Mouse (Mus musculus): ENCODE results near the gene Nap1l1. TPM values are rescaled to one million over a fixed set of nuclear protein-coding genes. Genes with fewer than 3 reads are reported as not detected.

The Nap1l1 gene
- polyA plus RNA-seq, 1 experiment from 2014 or later, result 449 TPM

DNA sequence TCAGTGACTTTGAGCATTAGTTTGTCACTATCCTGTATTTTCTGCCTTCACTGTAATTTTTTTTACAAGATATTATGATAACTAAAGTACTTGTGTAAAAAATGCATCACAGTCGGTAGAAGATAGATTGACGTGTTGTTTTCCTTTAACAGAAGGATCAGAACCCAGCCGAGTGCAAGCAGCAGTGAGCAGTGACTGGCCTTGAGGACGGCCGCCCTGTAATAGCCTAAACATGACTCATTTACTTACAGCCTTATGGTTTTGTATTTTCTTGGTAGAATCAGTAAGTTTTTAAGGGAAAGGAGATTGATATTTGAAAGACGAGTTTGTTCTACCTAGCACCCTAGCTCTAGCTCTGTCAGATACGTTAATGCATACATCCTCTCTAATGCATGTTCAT, 22.9 kb downstream of the Nap1l1 start:
- 93% methylated on average over 7 of the region's 7 CpGs for WGBS
- H3K4me3 ChIP-seq (ENCODE audit: low read depth, low read length), result no peak overlapping the region

DNA sequence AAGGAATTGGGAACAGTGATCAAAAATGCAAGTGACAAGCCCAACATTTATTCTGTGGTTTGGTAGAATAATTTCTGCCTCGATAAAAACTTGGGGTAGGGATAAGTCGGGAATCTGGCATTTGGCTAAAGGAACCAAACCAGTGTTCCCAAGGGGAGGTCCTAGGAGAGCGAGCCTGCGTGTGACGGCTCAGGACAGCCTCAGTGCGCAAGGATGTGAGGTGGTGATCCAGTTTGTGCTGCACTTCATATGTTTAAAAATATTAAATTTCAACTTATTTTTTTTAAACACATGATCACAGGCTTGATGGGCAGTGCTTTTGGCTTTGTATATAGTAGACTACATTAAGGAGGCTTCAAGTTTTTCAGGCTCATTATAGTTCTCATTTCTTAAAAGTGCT, 26.9 kb downstream of the Nap1l1 start:
- Histone ChIP-seq H3K4me1 (ENCODE audit: control insufficient read depth, insufficient read depth, low read length) (no peaks in the 10 kb centered on the region), H3K4me3 (ENCODE audit: low read depth, low read length) (no peak overlapping the region), H3K4me2 (no peak overlapping the region), H3K27ac (ENCODE audit: low read depth, low read length) (no peak overlapping the region), H3K9ac (ENCODE audit: low read length) (no peak overlapping the region), H3K36me3 (ENCODE audit: control insufficient read depth, insufficient read depth, low read length) (peaks cover 10% of the 10 kb centered on the region), H3K27me3 (ENCODE audit: control insufficient read depth, insufficient read depth, low read length) (no peaks in the 10 kb centered on the region), H3K9me3 (ENCODE audit: control insufficient read depth, low read length) (no peaks in the 10 kb centered on the region)
- ATAC-seq (ENCODE audit: low FRiP score), result no peak
- no peak for DNase-seq (ENCODE audit: low spot score, missing footprints)
- WGBS, result 79% methylated on average over 6 of the region's 6 CpGs

More for the DNA sequence above, 22.9 kb downstream of the Nap1l1 start:
- no peak overlapping the region for H3K27ac ChIP-seq (ENCODE audit: low read depth, low read length)
- no peaks in the 10 kb centered on the region for H3K9me3 ChIP-seq (ENCODE audit: control insufficient read depth, low read length)
- H3K4me2 ChIP-seq, result no peak overlapping the region
- peaks cover 20% of the 10 kb centered on the region for H3K36me3 ChIP-seq (ENCODE audit: control insufficient read depth, insufficient read depth, low read length)
- ATAC-seq (ENCODE audit: low FRiP score) (no peak), DNase-seq (ENCODE audit: low spot score, missing footprints) (no peak)
- no peaks in the 10 kb centered on the region for H3K4me1 ChIP-seq (ENCODE audit: control insufficient read depth, insufficient read depth, low read length)
- H3K27me3 ChIP-seq (ENCODE audit: control insufficient read depth, insufficient read depth, low read length), result no peaks in the 10 kb centered on the region
- H3K9ac ChIP-seq (ENCODE audit: low read length), result no peak overlapping the region

DNA sequence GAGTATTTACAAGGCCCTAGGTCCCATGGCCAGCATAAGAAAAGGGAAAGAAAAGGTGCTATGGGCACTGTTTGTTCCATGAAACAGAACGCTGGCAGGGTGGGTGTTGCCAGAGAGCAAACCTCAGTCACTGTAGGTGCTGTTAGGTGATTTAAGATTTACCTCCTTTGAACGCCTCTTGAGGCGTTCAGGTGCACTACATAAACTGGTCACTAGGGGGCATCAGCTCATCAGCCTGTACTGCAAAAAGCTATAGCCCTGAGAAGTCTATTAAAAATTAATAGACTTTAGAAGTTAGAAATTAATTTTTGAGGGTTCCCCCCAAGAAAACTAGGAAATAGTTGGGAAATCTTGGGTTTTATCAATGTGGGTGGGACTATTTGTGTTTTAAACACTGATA, 30.0 kb downstream of the Nap1l1 start:
- H3K4me2 ChIP-seq, result no peak overlapping the region
- H3K27ac ChIP-seq (ENCODE audit: low read depth, low read length), result no peak overlapping the region
- H3K9ac ChIP-seq (ENCODE audit: low read length), result no peak overlapping the region
- no peak for ATAC-seq (ENCODE audit: low FRiP score)
- peaks cover 2% of the 10 kb centered on the region; the same call in 1 of the 2 replicates for H3K36me3 ChIP-seq (ENCODE audit: control insufficient read depth, insufficient read depth, low read length)
- H3K4me1 ChIP-seq (ENCODE audit: control insufficient read depth, insufficient read depth, low read length), result no peaks in the 10 kb centered on the region; the same call in 1 of the 2 replicates
- no peaks in the 10 kb centered on the region for H3K27me3 ChIP-seq (ENCODE audit: control insufficient read depth, insufficient read depth, low read length)
- WGBS, result 1% methylated on average over 3 of the region's 3 CpGs
- no peak overlapping the region for H3K4me3 ChIP-seq (ENCODE audit: low read depth, low read length)
- no peaks in the 10 kb centered on the region for H3K9me3 ChIP-seq (ENCODE audit: control insufficient read depth, low read length)
- peak; percentile 98 for DNase-seq (ENCODE audit: low spot score, missing footprints)

GRCm38 (mm10) chr10:111503716-111504115, 30.7 kb downstream of the Nap1l1 start:
- Histone ChIP-seq H3K27ac (ENCODE audit: low read depth, low read length) (no peak overlapping the region), H3K36me3 (ENCODE audit: control insufficient read depth, insufficient read depth, low read length) (no peaks in the 10 kb centered on the region)
- 53% methylated on average over 10 of the region's 10 CpGs for WGBS

DNA sequence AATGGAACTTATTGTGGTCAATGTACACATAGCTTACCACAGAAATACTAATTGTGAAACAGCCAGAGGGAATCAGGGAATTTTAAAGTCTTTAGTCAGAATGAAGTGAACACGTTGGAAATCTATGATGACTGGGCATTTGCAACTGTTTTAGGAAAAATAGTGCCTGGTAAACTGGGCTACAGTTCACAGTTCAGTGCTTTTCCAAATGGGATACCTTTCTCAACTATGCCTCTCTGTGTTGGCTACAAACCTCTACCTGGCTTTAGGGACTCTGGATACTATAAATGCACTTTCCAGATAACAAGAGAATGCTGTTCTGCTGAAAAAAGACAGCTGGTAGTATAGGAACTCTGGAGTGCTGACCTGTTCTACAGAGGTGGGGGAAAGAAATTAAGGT, 31.6 kb downstream of the Nap1l1 start:
- no peaks in the 10 kb centered on the region for H3K9me3 ChIP-seq (ENCODE audit: control insufficient read depth, low read length)
- H3K27me3 ChIP-seq (ENCODE audit: control insufficient read depth, insufficient read depth, low read length), result no peaks in the 10 kb centered on the region
- H3K27ac ChIP-seq (ENCODE audit: low read depth, low read length), result no peak overlapping the region
- H3K36me3 ChIP-seq (ENCODE audit: control insufficient read depth, insufficient read depth, low read length), result no peaks in the 10 kb centered on the region
- no peak overlapping the region for H3K4me2 ChIP-seq
- DNase-seq (ENCODE audit: low spot score, missing footprints) (no peak), ATAC-seq (ENCODE audit: low FRiP score) (no peak)
- no peak overlapping the region for H3K9ac ChIP-seq (ENCODE audit: low read length)
- peaks cover 5% of the 10 kb centered on the region; the same call in 1 of the 2 replicates for H3K4me1 ChIP-seq (ENCODE audit: control insufficient read depth, insufficient read depth, low read length)
- no peak overlapping the region for H3K4me3 ChIP-seq (ENCODE audit: low read depth, low read length)
- WGBS, result 72% methylated on average over 1 of the region's 1 CpGs

More at GRCm38 (mm10) chr10:111503716-111504115, 30.7 kb downstream of the Nap1l1 start:
- Histone ChIP-seq H3K9me3 (ENCODE audit: control insufficient read depth, low read length) (no peaks in the 10 kb centered on the region), H3K9ac (ENCODE audit: low read length) (no peak overlapping the region), H3K4me3 (ENCODE audit: low read depth, low read length) (no peak overlapping the region), H3K4me2 (no peak overlapping the region), H3K4me1 (ENCODE audit: control insufficient read depth, insufficient read depth, low read length) (peaks cover 3% of the 10 kb centered on the region; the same call in 1 of the 2 replicates), H3K27me3 (ENCODE audit: control insufficient read depth, insufficient read depth, low read length) (no peaks in the 10 kb centered on the region)
- ATAC-seq (ENCODE audit: low FRiP score) (no peak), DNase-seq (ENCODE audit: low spot score, missing footprints) (no peak)

DNA sequence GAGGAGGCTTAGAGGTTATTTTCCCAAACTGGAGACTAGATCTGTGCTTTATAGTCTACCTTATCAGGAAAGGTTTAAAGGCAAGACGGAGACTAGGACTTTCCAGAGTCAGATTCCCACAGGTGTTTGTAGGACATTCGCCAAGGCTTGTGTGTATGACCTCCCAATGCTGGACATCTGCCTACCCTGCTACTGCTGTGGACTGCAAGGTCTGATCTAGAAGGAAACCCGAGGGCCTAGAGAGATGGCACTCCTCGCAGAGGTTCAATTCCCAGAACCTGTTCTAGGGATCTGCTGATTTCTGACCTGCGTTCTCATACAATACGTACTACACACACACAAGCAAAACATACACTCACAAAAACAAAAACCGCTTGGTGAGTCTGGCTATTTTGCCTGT, 32.4 kb downstream of the Nap1l1 start:
- Histone ChIP-seq H3K4me1 (ENCODE audit: control insufficient read depth, insufficient read depth, low read length) (peaks cover 5% of the 10 kb centered on the region; the same call in 1 of the 2 replicates), H3K9ac (ENCODE audit: low read length) (no peak overlapping the region), H3K36me3 (ENCODE audit: control insufficient read depth, insufficient read depth, low read length) (no peaks in the 10 kb centered on the region), H3K27ac (ENCODE audit: low read depth, low read length) (no peak overlapping the region), H3K4me3 (ENCODE audit: low read depth, low read length) (no peak overlapping the region), H3K9me3 (ENCODE audit: control insufficient read depth, low read length) (no peaks in the 10 kb centered on the region), H3K4me2 (no peak overlapping the region), H3K27me3 (ENCODE audit: control insufficient read depth, insufficient read depth, low read length) (no peaks in the 10 kb centered on the region)
- no peak for ATAC-seq (ENCODE audit: low FRiP score)
- 56% methylated on average over 7 of the region's 7 CpGs for WGBS
- DNase-seq (ENCODE audit: low spot score, missing footprints), result peak; percentile 89

DNA sequence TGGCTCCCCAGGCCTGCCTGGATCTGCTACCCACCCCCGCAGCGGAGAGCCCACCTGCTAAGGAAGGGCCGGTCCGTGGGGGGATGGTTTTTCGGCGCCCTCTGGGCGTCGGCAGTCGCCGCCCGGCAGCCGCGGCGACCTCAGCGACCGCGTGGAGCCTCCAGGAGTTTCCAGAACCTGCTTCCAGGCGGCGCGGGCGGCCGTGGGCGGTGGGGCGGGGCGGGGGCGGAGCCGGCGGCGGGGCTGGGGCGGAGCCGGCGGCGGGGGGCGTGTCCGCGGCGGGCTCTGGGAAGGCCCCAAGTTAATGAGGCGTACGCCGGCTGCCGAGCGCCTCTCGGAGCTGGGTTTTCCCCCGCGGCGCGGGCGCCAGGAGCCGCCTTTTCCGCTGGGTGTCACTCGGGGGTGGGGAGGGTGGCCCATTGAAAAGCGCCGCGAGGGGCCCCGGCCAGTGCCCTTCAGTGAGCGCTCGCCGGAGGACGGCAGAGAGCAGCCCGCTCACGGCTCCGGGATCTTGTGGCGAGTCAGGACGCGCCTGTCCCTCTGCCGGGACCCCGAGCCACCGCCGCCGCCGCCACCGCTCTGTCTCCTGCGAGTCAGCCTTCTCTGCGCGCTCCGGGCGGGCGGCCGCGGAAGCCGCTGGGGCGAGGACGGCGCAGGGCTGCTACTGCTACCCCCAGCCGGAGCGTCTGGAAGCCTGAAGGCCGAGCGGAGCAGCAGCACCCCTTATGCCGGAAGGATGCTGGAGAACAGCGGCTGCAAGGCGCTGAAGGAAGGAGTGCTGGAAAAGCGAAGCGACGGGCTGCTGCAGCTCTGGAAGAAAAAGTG, 33.3 kb downstream of the Nap1l1 start, which contains the start of gene Phlda1:
Gene Phlda1 (plus strand): TSS at position 186 of the 825 bp plus-strand sequence.
- DNase-seq (ENCODE audit: low spot score, missing footprints), result peak; percentile 98
- H3K36me3 ChIP-seq (ENCODE audit: control insufficient read depth, insufficient read depth, low read length), result no peaks in the 10 kb centered on the region
- H3K9me3 ChIP-seq (ENCODE audit: control insufficient read depth, low read length), result no peaks in the 10 kb centered on the region
- ATAC-seq (ENCODE audit: low FRiP score), result peak; percentile 90
- peak within 1 kb of the TSS; percentile 81 for H3K9ac ChIP-seq (ENCODE audit: low read length)
- peak within 1 kb of the TSS; percentile 66 for H3K4me3 ChIP-seq (ENCODE audit: low read depth, low read length)
- no peaks in the 10 kb centered on the region for H3K27me3 ChIP-seq (ENCODE audit: control insufficient read depth, insufficient read depth, low read length)
- H3K27ac ChIP-seq (ENCODE audit: low read depth, low read length), result peak within 1 kb of the TSS; percentile 78
- H3K4me2 ChIP-seq, result peak within 1 kb of the TSS; percentile 67
- WGBS, result under 1% methylated on average over 56 of the region's 94 CpGs
- peaks cover 5% of the 10 kb centered on the region; the same call in 1 of the 2 replicates for H3K4me1 ChIP-seq (ENCODE audit: control insufficient read depth, insufficient read depth, low read length)

DNA sequence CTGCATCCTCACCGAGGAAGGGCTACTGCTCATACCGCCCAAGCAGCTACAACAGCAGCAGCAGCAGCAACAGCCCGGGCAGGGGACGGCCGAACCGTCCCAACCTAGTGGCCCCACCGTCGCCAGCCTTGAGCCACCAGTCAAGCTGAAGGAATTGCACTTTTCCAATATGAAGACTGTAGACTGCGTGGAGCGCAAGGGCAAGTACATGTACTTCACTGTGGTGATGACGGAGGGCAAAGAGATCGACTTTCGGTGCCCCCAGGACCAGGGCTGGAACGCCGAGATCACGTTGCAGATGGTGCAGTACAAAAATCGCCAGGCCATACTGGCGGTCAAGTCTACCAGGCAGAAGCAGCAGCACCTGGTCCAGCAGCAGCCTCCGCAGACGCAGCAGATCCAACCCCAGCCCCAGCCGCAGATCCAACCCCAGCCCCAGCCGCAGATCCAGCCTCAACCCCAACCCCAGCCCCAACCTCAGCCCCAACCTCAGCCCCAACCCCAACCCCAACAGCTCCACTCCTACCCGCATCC, 34.0 kb downstream of the Nap1l1 start:
- no peaks in the 10 kb centered on the region for H3K27me3 ChIP-seq (ENCODE audit: control insufficient read depth, insufficient read depth, low read length)
- WGBS, result under 1% methylated on average over 23 of the region's 23 CpGs
- H3K27ac ChIP-seq (ENCODE audit: low read depth, low read length), result peak overlapping the region; percentile 78
- H3K36me3 ChIP-seq (ENCODE audit: control insufficient read depth, insufficient read depth, low read length), result no peaks in the 10 kb centered on the region
- H3K4me2 ChIP-seq, result peak overlapping the region; percentile 67
- peak; percentile 31; the same call in 1 of the 2 replicates for ATAC-seq (ENCODE audit: low FRiP score)
- H3K4me1 ChIP-seq (ENCODE audit: control insufficient read depth, insufficient read depth, low read length), result peaks cover 5% of the 10 kb centered on the region; the same call in 1 of the 2 replicates
- peak overlapping the region; percentile 66 for H3K4me3 ChIP-seq (ENCODE audit: low read depth, low read length)
- H3K9me3 ChIP-seq (ENCODE audit: control insufficient read depth, low read length), result no peaks in the 10 kb centered on the region
- no peak for DNase-seq (ENCODE audit: low spot score, missing footprints)
- peak overlapping the region; percentile 81 for H3K9ac ChIP-seq (ENCODE audit: low read length)
